Mouse (Mus musculus) C2C12 (cell line): ENCODE results near the gene A930009A15Rik. TPM values are rescaled to one million over a fixed set of nuclear protein-coding genes. Genes with fewer than 3 reads are reported as not detected.

Experiments used
- H3K27me3 ChIP-seq: one replicate; pipeline ENCODE4 v1.6.1; 2011; ENCODE audit not compliant: control insufficient read depth, insufficient read depth, insufficient read length
- H3K36me3 ChIP-seq: one replicate; pipeline ENCODE4 v1.6.1; 2011; ENCODE audit not compliant: control insufficient read depth, insufficient read depth
- H3K4me3 ChIP-seq: one replicate; pipeline ENCODE4 v1.5.1; 2011; ENCODE audit warnings: mild to moderate bottlenecking, control low read depth; ENCODE audit not compliant: poor library complexity, insufficient read depth, severe bottlenecking
- H3K79me2 ChIP-seq: one replicate; pipeline ENCODE4 v1.6.1; 2011; ENCODE audit not compliant: control insufficient read depth, insufficient read depth
- H3K79me3 ChIP-seq: one replicate; pipeline ENCODE4 v1.6.1; 2011; ENCODE audit warnings: low read depth, control low read depth
- H3ac ChIP-seq: one replicate; pipeline ENCODE3; 2011; ENCODE audit warnings: low read depth; ENCODE audit not compliant: control insufficient read depth, insufficient read length
- CEBPB ChIP-seq: IDR thresholded peaks from one replicate; pipeline ENCODE4 v1.6.1; 2011; ENCODE audit warnings: low read depth, mild to moderate bottlenecking, control low read depth, moderate library complexity
- CTCF ChIP-seq: IDR thresholded peaks from one replicate; pipeline ENCODE4 v1.5.1; 2011; ENCODE audit not compliant: control insufficient read depth, insufficient read depth, insufficient read length
- FOSL1 ChIP-seq: IDR thresholded peaks from one replicate; pipeline ENCODE4 v1.8.0; 2011; ENCODE audit warnings: mild to moderate bottlenecking, low read length; ENCODE audit not compliant: poor library complexity, insufficient read depth, severe bottlenecking
- MAX ChIP-seq: IDR thresholded peaks from one replicate; pipeline ENCODE4 v1.6.1; 2011; ENCODE audit warnings: mild to moderate bottlenecking, control low read depth
- MYOD1 ChIP-seq: IDR thresholded peaks from one replicate; pipeline ENCODE4 v1.6.1; 2011; ENCODE audit warnings: low read depth; ENCODE audit not compliant: control insufficient read depth, insufficient read length
- MYOG ChIP-seq: IDR thresholded peaks from one replicate; pipeline ENCODE4 v1.6.1; 2011; ENCODE audit not compliant: control insufficient read depth, insufficient read length; ENCODE audit errors: extremely low read depth
- USF1 ChIP-seq: IDR thresholded peaks from one replicate; pipeline ENCODE4 v1.6.1; 2011; ENCODE audit warnings: low read depth, mild to moderate bottlenecking, control low read depth, moderate library complexity
- long read RNA-seq, 2 experiments: library from polyadenylated mRNA; unstranded; transcript quantifications; one replicate each; pipeline ENCODE4 v2.0.0; 2019 to 2020
- polyA plus RNA-seq: library from polyadenylated mRNA; unstranded; fragments of >200 nt; fragmentation: generic; extraction: Trizol; gene quantifications from one replicate; pipeline ENCODE4 v1.2.1, GENCODE M21; 2012; ENCODE audit warnings: missing spikeins

A930009A15Rik gene
- polyA plus RNA-seq: not detected
- long read RNA-seq, experiment 1: 0 reads
- long read RNA-seq, experiment 2: 0 reads

DNA sequence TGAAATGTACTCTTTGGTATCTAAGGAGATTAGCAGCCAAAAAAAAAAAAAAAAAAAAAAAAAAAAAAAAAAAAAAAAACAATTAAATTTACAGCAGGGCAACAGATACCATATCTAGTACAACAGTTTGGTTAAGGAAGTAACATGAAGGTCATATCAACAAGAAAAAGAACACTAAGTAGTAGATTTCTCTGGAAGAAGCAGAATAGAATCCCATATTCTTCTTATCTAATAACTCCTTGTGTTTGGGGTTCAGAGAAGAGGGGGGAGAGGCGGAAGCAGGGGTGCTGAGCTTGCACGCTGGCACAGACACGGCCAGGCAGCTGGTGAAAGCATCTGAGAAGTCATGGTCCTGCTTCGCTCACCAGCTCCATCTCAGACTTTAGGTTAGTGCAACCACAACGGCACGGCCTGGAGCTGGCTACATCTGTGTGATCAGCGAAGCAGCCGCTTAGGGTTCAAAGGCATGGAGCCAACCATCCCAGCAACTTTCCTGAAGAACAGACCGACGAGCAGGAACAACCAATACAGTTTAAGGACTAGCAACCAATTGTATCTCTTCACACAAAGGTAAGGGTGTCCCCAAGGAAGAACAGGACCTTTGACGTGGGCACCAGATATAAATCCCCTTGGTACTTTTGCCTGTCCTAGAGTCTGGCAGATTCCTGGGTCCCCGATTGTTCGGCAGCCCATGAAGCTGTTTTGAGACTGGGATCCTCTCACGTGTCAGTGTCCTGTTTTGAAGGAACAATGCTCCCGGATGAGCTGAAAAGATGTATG lies at the start of gene A930009A15Rik:
A930009A15Rik (plus strand) TSS at position 275 of the 780 bp plus-strand sequence.
- Histone ChIP-seq H3K27me3 (peaks cover 11% of the 10 kb centered on the region), H3ac (no peak within 1 kb of the TSS), H3K79me3 (no peaks in the 10 kb centered on the region), H3K79me2 (no peaks in the 10 kb centered on the region), H3K4me3 (no peak within 1 kb of the TSS), H3K36me3 (no peaks in the 10 kb centered on the region)
- TF ChIP-seq MAX: no peak

DNA sequence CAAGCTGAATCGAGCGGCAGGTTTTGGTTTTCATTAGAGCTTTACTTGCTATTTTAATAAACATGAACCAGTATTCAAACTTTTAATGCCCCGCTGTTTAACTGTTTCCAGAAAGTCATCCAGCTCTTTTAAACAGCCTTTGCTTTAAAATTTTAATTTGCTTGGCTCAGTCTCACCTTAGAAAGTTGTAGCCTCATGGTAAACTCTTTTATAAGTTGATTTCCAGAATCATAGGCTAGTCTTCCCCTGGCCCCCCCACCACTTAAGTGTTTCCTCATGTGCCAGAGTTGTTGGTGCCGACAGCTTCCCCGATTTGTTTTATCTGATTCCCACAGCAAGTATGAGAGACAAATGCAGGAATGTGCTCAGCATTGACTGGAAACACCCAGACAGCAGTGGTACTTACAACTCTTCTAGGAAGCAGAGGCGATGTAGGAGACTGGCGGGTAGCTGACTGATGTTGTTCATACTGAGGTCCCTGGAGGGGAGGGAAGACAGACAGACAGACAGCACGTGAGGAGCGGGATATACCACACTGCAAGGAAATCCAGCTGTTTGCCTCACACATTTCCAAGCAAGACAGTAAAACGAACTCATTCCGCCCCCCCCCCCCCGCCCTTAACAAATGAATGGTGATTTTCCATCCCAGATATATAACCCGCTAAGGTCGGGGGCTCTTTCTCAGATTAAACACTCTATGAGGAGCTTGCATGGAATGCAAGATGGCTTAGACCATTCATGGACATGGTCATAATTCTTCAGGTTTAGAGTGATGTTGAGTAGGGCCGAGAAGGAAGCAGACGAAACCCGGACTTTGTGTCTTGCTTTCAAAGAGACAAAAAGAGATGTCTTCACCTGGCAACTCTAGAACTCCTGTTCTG lies 49.3 kb upstream of the A930009A15Rik start:
- Histone ChIP-seq H3K79me2 (no peaks in the 10 kb centered on the region), H3K4me3 (no peak overlapping the region), H3K36me3 (no peaks in the 10 kb centered on the region), H3K79me3 (no peaks in the 10 kb centered on the region), H3K27me3 (no peaks in the 10 kb centered on the region), H3ac (no peak overlapping the region)
- TF ChIP-seq FOSL1 (no peak), CEBPB (no peak), MYOG (no peak)

DNA sequence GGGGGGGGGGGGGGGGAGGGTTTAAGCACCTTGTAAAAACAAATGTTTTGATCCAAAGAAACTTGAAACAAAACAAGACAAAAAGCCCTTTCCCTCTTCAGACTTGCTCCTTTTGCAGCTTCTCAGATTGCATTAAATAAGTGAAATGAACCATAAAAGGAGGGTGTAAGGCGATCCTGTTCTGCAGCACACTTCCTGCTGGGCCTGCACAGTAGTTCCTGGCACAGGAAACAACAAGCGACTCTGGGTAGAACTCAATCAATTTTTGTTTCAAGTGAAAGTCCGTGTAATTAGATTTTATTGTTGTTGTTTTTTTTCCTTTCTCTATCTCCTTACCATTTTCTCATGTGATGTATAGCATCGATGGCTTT lies 48.7 kb upstream of the A930009A15Rik start:
- Histone ChIP-seq H3K36me3 (no peaks in the 10 kb centered on the region), H3K79me2 (no peaks in the 10 kb centered on the region), H3K79me3 (no peaks in the 10 kb centered on the region), H3K4me3 (no peak overlapping the region), H3ac (no peak overlapping the region), H3K27me3 (no peaks in the 10 kb centered on the region)
- TF ChIP-seq CTCF: no peak
- TF ChIP-seq MYOD1: no peak

- Histone ChIP-seq H3K27me3 (no peaks in the 10 kb centered on the region), H3K36me3 (no peaks in the 10 kb centered on the region), H3ac (no peak overlapping the region), H3K79me3 (no peaks in the 10 kb centered on the region), H3K79me2 (no peaks in the 10 kb centered on the region), H3K4me3 (no peak overlapping the region)
- TF ChIP-seq CTCF (no peak), FOSL1 (no peak), MYOD1 (no peak), MAX (no peak), CEBPB (no peak), USF1 (no peak), MYOG (no peak)
Observed at GRCm38 (mm10) chr10:115528892-115529291, 40.9 kb upstream of the A930009A15Rik start.

DNA sequence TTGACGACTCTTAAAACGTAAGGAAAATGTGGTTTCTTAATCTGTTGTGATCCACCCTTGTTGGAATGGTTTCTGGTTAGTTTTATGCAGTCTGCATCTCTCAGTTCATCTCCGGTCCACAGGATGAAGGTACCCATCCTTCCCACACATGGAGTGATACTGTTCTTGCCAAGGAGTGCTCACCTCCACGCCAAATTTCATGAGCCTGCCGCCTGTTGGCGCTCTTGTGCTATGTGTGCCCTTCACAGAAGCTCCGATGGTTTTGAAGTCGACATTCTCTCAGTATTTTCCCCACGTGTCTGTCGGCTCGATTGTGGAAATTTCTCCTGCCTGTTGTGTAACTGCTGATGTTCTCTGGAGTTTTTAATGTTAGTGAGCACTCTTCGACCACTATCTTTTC lies 40.0 kb upstream of the A930009A15Rik start:
- no peaks in the 10 kb centered on the region for H3K79me3 ChIP-seq
- no peaks in the 10 kb centered on the region for H3K27me3 ChIP-seq
- H3K79me2 ChIP-seq: no peaks in the 10 kb centered on the region
- no peak overlapping the region for H3ac ChIP-seq
- H3K4me3 ChIP-seq: no peak overlapping the region
- no peaks in the 10 kb centered on the region for H3K36me3 ChIP-seq
- no peak for TF ChIP-seq CEBPB
- no peak for TF ChIP-seq FOSL1
- TF ChIP-seq CTCF: no peak
- TF ChIP-seq MAX: no peak
- no peak for TF ChIP-seq MYOG
- no peak for TF ChIP-seq MYOD1
- no peak for TF ChIP-seq USF1

- H3K27me3 ChIP-seq: no peaks in the 10 kb centered on the region
- H3ac ChIP-seq: no peak overlapping the region
- no peaks in the 10 kb centered on the region for H3K79me2 ChIP-seq
- no peak overlapping the region for H3K4me3 ChIP-seq
- H3K36me3 ChIP-seq: no peaks in the 10 kb centered on the region
- TF ChIP-seq CEBPB: no peak
- TF ChIP-seq USF1: no peak
- TF ChIP-seq FOSL1: no peak
- no peak for TF ChIP-seq MYOD1
- no peak for TF ChIP-seq CTCF
- no peak for TF ChIP-seq MAX
- TF ChIP-seq MYOG: no peak
- H3K79me3 ChIP-seq: no peaks in the 10 kb centered on the region
Observed at GRCm38 (mm10) chr10:115530746-115531145, 39.0 kb upstream of the A930009A15Rik start.
